Mouse (Mus musculus) myocyte (in vitro differentiated cells): Measurements from ENCODE around the gene Gm20388. TPM values are rescaled to one million over a fixed set of nuclear protein-coding genes. Genes with fewer than 3 reads are reported as not detected.

Experiments
- H3K27me3 ChIP-seq: one replicate; pipeline ENCODE4 v1.6.1; 2011; ENCODE audit not compliant: control insufficient read depth, insufficient read depth, insufficient read length
- H3K36me3 ChIP-seq: one replicate; pipeline ENCODE4 v1.6.1; 2011; ENCODE audit not compliant: control insufficient read depth, insufficient read depth
- H3K4me2 ChIP-seq: one replicate; pipeline ENCODE4 v1.6.1; 2011; ENCODE audit warnings: low read depth, control low read depth
- H3K4me3 ChIP-seq: one replicate; pipeline ENCODE4 v1.5.1; 2011; ENCODE audit warnings: mild to moderate bottlenecking, control low read depth, moderate library complexity
- H3K79me2 ChIP-seq: one replicate; pipeline ENCODE4 v1.6.1; 2011; ENCODE audit not compliant: control insufficient read depth, insufficient read depth
- H3ac ChIP-seq: one replicate; pipeline ENCODE4 v1.6.1; 2011; ENCODE audit not compliant: control insufficient read depth, insufficient read length
- CEBPB ChIP-seq: IDR thresholded peaks from 2 replicates; pipeline ENCODE4 v1.6.1; 2011; ENCODE audit warnings: mild to moderate bottlenecking, moderate library complexity; ENCODE audit not compliant: poor library complexity, insufficient read depth, severe bottlenecking
- E2F4 ChIP-seq: IDR thresholded peaks from one replicate; pipeline ENCODE4 v1.6.1; 2011; ENCODE audit warnings: mild to moderate bottlenecking, control low read depth, moderate library complexity; ENCODE audit not compliant: insufficient read depth
- MAX ChIP-seq: IDR thresholded peaks from one replicate; pipeline ENCODE4 v1.6.1; 2011; ENCODE audit warnings: low read depth, mild to moderate bottlenecking, control low read depth
- MYOD1 ChIP-seq, 3 experiments: IDR thresholded peaks; one replicate each; pipeline ENCODE4 v1.6.1; 2011; ENCODE audit warnings: control low read depth in 2 of 3, low read depth in 2 of 3, mild to moderate bottlenecking in 2 of 3, moderate library complexity in 1 of 3; ENCODE audit not compliant: insufficient read length in 2 of 3, control insufficient read depth in 1 of 3
- MYOG ChIP-seq, 3 experiments: IDR thresholded peaks; one replicate each; pipeline ENCODE4 v1.6.1; 2011; ENCODE audit warnings: control low read depth in 2 of 3, low read depth in 2 of 3, mild to moderate bottlenecking in 2 of 3; ENCODE audit not compliant: insufficient read length in 2 of 3, control insufficient read depth in 1 of 3, insufficient read depth in 1 of 3
- POLR2A ChIP-seq: IDR thresholded peaks from one replicate; pipeline ENCODE4 v1.6.1; 2011; ENCODE audit warnings: low read depth, mild to moderate bottlenecking, control low read depth, moderate library complexity; ENCODE audit not compliant: insufficient read length
- POLR2AphosphoS2 ChIP-seq: IDR thresholded peaks from one replicate; pipeline ENCODE4 v1.6.1; 2011; ENCODE audit warnings: low read depth, control low read depth; ENCODE audit not compliant: insufficient read length
- REST ChIP-seq: IDR thresholded peaks from one replicate; pipeline ENCODE4 v1.6.1; 2011; ENCODE audit warnings: mild to moderate bottlenecking, control low read depth, moderate library complexity; ENCODE audit not compliant: insufficient read depth, insufficient read length
- SRF ChIP-seq: IDR thresholded peaks from one replicate; pipeline ENCODE4 v1.6.1; 2011; ENCODE audit warnings: low read depth; ENCODE audit not compliant: control insufficient read depth, insufficient read length
- TCF12 ChIP-seq: IDR thresholded peaks from one replicate; pipeline ENCODE4 v1.6.1; 2011; ENCODE audit warnings: mild to moderate bottlenecking, control low read depth; ENCODE audit not compliant: poor library complexity, insufficient read depth, severe bottlenecking
- TCF3 ChIP-seq: IDR thresholded peaks from one replicate; pipeline ENCODE4 v1.6.1; 2011; ENCODE audit warnings: low read depth, control low read depth; ENCODE audit not compliant: insufficient read length
- USF1 ChIP-seq: IDR thresholded peaks from one replicate; pipeline ENCODE4 v1.6.1; 2011; ENCODE audit warnings: low read depth, mild to moderate bottlenecking, control low read depth, moderate library complexity
- polyA plus RNA-seq: library from polyadenylated mRNA; unstranded; fragments of >200 nt; fragmentation: generic; extraction: Trizol; gene quantifications from one replicate; pipeline ENCODE4 v1.2.1, GENCODE M21; 2012; ENCODE audit warnings: missing spikeins

Gm20388 gene
- polyA plus RNA-seq, 1 experiment = 15.3 TPM

DNA sequence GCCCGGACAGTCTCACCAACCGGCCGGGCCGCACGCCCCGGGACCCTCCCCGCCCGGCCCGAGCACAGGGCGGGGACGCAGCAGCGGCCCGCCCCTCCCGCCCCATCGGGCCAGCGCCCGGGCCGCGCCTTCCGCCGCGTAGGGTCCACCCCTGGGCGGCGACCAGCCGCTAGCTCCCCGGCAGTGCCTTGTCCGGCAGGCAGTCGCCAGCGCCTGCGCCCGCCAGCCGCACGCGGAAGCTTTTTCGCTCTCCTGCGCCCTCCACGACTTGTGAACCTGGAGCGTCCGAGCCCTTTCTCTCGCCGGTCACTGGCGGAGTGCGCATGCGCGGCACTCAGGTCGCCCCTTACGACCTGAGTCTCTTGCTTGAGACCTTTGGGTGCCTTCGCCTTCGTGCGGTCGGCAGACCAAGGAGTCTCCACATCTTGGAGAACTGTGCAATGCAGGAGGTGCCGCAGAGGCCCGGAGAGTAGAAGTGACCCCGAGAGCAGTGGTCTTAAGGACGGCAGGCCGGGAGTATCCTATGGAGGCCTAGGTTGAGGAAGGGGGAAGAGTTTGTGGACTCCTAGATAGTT, 4072.3 kb downstream of the Gm20388 start, which contains the start of gene Abcb10:
Gene Abcb10, minus strand, starts transcription at position 297 of the 575 bp plus-strand sequence.
- peak within 1 kb of the TSS; percentile 90 for H3K4me2 ChIP-seq
- H3K36me3 ChIP-seq = no peaks in the 10 kb centered on the region
- TF ChIP-seq MAX = no peak
- no peak for TF ChIP-seq SRF
- TF ChIP-seq MYOG (IDR thresholded peaks at IDR 0.05; ENCODE audit: control insufficient read depth in 1 of 3, insufficient read depth in 1 of 3, insufficient read length in 2 of 3, low read depth in 2 of 3) = peak in 1 of 3 experiments; percentile 2
- TF ChIP-seq REST = no peak
- TF ChIP-seq POLR2A = peak; percentile 93
- peak; percentile 87 for TF ChIP-seq POLR2AphosphoS2
- no peak for TF ChIP-seq TCF3
- no peak for TF ChIP-seq E2F4
- no peak for TF ChIP-seq TCF12
- peak within 1 kb of the TSS; percentile 39 for H3K4me3 ChIP-seq
- peak within 1 kb of the TSS; percentile 51 for H3ac ChIP-seq
- H3K27me3 ChIP-seq = no peaks in the 10 kb centered on the region
- no peaks in the 10 kb centered on the region for H3K79me2 ChIP-seq

DNA sequence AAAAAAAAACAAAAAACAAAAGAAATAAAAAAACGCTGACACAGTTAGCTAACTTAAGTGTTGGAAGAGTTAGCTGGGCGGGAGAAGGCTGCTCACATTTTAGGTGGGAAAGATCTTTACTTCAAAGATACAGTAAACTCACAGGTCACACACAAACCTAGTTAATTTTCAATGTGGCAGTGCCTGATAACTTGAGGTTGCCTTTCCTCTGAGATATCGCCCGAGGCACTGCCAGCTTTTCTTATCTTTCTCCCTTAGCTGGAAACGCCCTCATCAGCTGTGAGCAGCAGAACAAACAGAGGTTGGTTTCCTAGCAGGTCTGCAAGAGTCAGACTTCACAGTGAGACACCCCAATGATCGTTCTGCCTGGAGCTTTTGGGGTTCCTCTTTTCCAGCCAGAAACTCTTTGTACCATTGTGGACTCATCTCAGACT, 4078.0 kb downstream of the Gm20388 start:
- TF ChIP-seq E2F4 (no peak), TCF3 (no peak), REST (no peak), CEBPB (no peak), USF1 (no peak), TCF12 (no peak), MYOD1 (IDR thresholded peaks at IDR 0.05; ENCODE audit: control insufficient read depth in 1 of 3, insufficient read length in 2 of 3, low read depth in 2 of 3) (no peak), MAX (no peak), SRF (no peak), POLR2A (no peak)
- H3ac ChIP-seq = no peak overlapping the region
- H3K27me3 ChIP-seq = no peaks in the 10 kb centered on the region
- H3K4me3 ChIP-seq = no peak overlapping the region
- H3K36me3 ChIP-seq = no peaks in the 10 kb centered on the region
- no peak overlapping the region for H3K4me2 ChIP-seq
- no peaks in the 10 kb centered on the region for H3K79me2 ChIP-seq

DNA sequence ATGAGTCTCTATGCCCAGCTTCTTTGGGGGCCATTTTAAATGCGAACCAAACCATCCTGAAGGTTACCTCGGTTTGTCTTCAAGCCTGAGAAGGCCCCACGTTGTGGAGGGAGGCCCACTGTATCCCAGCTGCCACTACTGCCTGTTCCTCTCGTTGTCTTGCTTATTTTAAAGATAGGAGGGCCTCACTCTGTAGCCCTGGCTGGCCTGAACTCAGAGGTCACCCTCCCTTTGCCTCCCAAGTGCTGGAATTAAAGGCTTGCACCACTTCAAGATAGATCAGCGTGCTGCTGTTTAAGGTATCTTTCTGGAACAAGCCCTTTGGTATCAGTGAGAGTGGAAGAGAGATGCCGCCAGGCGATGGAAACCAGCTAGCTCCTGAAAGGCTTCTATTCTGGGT, 4078.5 kb downstream of the Gm20388 start:
- Histone ChIP-seq H3K36me3 (no peaks in the 10 kb centered on the region), H3ac (no peak overlapping the region), H3K27me3 (no peaks in the 10 kb centered on the region), H3K4me2 (no peak overlapping the region), H3K4me3 (no peak overlapping the region), H3K79me2 (no peaks in the 10 kb centered on the region)
- no peak for TF ChIP-seq POLR2A
- no peak for TF ChIP-seq CEBPB

DNA sequence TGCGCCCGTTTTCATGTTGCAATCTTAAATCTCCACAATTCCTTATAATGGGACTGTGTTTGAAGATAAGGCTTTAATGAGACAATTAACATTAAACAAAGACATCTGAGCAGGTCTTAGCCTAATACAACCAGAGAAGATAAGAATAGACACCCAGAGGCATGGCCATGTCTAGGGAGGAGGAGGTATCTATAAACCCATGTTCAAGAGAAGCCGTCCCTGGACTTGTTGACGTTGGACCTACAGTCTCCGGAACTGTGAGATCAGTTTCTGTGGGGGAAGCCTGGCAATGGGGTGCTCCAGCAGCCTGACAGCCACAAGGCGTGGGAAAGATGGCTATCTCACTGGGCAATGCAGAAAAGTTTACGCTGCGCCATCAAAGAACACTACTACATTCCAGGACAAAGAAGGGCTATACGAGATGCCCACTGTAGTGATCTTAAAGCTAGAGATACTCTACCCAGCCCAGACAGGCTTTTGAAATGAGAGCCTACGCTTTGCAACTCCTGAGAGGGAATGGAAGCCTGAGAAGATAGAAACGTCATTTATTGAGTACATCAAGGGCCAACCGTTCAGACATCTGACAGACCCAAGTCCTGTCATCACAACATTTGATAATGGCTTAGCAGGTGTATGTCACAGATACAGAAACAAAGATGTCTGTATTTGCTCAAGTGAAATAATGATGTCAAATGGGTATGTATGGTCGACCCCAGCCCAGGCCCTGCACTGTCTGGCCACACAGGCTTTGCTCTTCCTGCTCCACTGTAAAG, 4079.8 kb downstream of the Gm20388 start:
- H3ac ChIP-seq = no peak overlapping the region
- no peaks in the 10 kb centered on the region for H3K27me3 ChIP-seq
- no peak overlapping the region for H3K4me3 ChIP-seq
- no peaks in the 10 kb centered on the region for H3K79me2 ChIP-seq
- no peak overlapping the region for H3K4me2 ChIP-seq
- no peak for TF ChIP-seq E2F4
- no peak for TF ChIP-seq MAX
- no peak for TF ChIP-seq TCF3
- no peak for TF ChIP-seq POLR2A
- no peak for TF ChIP-seq POLR2AphosphoS2
- TF ChIP-seq REST = no peak
- no peak for TF ChIP-seq TCF12
- TF ChIP-seq MYOG (IDR thresholded peaks at IDR 0.05; ENCODE audit: control insufficient read depth in 1 of 3, insufficient read depth in 1 of 3, insufficient read length in 2 of 3, low read depth in 2 of 3) = no peak
- TF ChIP-seq SRF = no peak
- no peak for TF ChIP-seq MYOD1 (IDR thresholded peaks at IDR 0.05; ENCODE audit: control insufficient read depth in 1 of 3, insufficient read length in 2 of 3, low read depth in 2 of 3)
- H3K36me3 ChIP-seq = no peaks in the 10 kb centered on the region

DNA sequence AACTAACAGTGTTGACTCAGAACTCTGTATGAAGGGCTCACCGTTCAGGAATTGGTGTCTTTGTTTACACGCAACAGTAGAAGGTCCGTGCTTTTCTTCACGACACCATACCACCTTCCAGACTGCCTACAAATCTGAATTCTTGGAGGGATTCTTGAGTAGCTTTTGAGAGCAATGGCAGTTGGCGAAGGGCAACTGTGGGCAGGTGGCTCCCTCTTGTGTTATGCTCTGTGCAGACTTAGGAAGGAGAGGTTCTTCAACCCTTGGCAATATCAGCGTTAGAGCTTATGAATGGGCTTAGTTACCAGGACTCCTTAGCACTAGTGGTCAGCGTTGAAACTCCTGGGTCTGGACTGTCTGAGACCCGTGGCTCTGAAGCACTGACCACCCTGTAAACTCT, 4081.9 kb downstream of the Gm20388 start:
- no peak overlapping the region for H3ac ChIP-seq
- no peak overlapping the region for H3K4me2 ChIP-seq
- no peaks in the 10 kb centered on the region for H3K79me2 ChIP-seq
- no peak for TF ChIP-seq TCF3
- no peak for TF ChIP-seq MAX
- TF ChIP-seq SRF = no peak
- no peak for TF ChIP-seq USF1
- no peak for TF ChIP-seq MYOG (IDR thresholded peaks at IDR 0.05; ENCODE audit: control insufficient read depth in 1 of 3, insufficient read depth in 1 of 3, insufficient read length in 2 of 3, low read depth in 2 of 3)
- no peak for TF ChIP-seq POLR2A
- TF ChIP-seq MYOD1 (IDR thresholded peaks at IDR 0.05; ENCODE audit: control insufficient read depth in 1 of 3, insufficient read length in 2 of 3, low read depth in 2 of 3) = no peak
- no peak for TF ChIP-seq CEBPB
- no peak for TF ChIP-seq REST
- TF ChIP-seq E2F4 = no peak
- peaks cover 10% of the 10 kb centered on the region for H3K36me3 ChIP-seq
- no peaks in the 10 kb centered on the region for H3K27me3 ChIP-seq
- H3K4me3 ChIP-seq = no peak overlapping the region
